Mouse (Mus musculus) forebrain, embryonic 10.5 days (tissue): ENCODE data around the gene Pskh1. TPM values are rescaled to one million over a fixed set of nuclear protein-coding genes. Genes with fewer than 3 reads are reported as not detected.

ENCODE experiments used
- DNase-seq: peaks from one replicate; pipeline ENCODE4 v3.0.0-alpha.2; 2017; ENCODE audit warnings: low spot score; ENCODE audit errors: extremely low spot score
- H3K27ac ChIP-seq: fragments of 300-500 bp; sonication (generic); 2 replicates; pipeline ENCODE4 v1.5.1; 2016; ENCODE audit warnings: mild to moderate bottlenecking
- H3K27me3 ChIP-seq: fragments of 300-500 bp; sonication (generic); 2 replicates; pipeline ENCODE4 v1.6.1; 2016; ENCODE audit warnings: mild to moderate bottlenecking; ENCODE audit not compliant: poor library complexity, severe bottlenecking
- H3K36me3 ChIP-seq: fragments of 300-500 bp; sonication (generic); replicated peaks from 2 replicates; pipeline ENCODE4 v1.6.1; 2016; ENCODE audit warnings: mild to moderate bottlenecking, moderate library complexity
- H3K4me1 ChIP-seq: fragments of 300-500 bp; sonication (generic); 2 replicates; pipeline ENCODE4 v1.6.1; 2016
- H3K4me3 ChIP-seq: fragments of 300-500 bp; sonication (generic); 2 replicates; pipeline ENCODE4 v1.5.1; 2016; ENCODE audit warnings: mild to moderate bottlenecking, moderate library complexity
- H3K9me3 ChIP-seq: fragments of 300-500 bp; sonication (generic); 2 replicates; pipeline ENCODE4 v1.6.1; 2016; ENCODE audit warnings: mild to moderate bottlenecking, moderate library complexity
- WGBS: fragments of 180-500 bp; shearing (Covaris S2); methylation state at CpG from one replicate; pipeline ENCODE4 v1.1.7; 2016; 5-methylcytosine and 5-hydroxymethylcytosine counted together
- polyA plus RNA-seq: library from polyadenylated mRNA; unstranded; fragments of >200 nt; fragmentation: Nextera tagmentation; extraction: Ambion mirVana; gene quantifications from 2 replicates; pipeline ENCODE4 v1.2.1, GENCODE M21; 2016

Pskh1 gene
- polyA plus RNA-seq, 1 experiment from 2014 or later, result 29.9 TPM

DNA sequence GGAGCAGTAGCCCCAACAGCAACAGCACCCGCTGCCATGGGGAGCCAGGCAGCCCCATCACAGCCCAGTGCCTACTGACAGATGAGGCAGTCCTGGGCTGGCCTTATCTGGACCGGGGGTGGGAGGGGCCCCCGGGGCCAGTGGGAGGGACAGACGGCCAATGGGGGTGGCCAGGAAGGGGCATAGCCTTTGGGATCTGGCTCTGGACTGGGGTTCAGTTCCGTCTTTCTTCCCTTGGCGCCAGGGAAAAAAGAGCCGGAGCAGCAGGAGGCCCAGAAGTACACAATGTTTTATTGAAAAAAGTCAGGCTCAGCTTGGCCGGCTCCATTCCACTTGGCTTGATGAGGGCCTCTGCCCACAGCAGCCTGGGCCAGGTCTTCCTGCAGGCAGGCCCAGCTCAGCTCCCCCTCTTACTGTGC lies 43.1 kb downstream of the Pskh1 start, which contains the start of gene Lcat:
TSS of gene Lcat (minus strand) at position 62 of the 419 bp plus-strand sequence.
- peaks cover 65% of the 10 kb centered on the region for H3K36me3 ChIP-seq
- no peaks in the 10 kb centered on the region for H3K27me3 ChIP-seq
- H3K4me1 ChIP-seq, result peaks cover 12% of the 10 kb centered on the region
- DNase-seq, result no peak
- H3K4me3 ChIP-seq, result no peak within 1 kb of the TSS
- peak within 1 kb of the TSS; percentile 0; the same call in 1 of the 2 replicates for H3K27ac ChIP-seq
- no peaks in the 10 kb centered on the region for H3K9me3 ChIP-seq
- 69% methylated on average over 8 of the region's 8 CpGs for WGBS

DNA sequence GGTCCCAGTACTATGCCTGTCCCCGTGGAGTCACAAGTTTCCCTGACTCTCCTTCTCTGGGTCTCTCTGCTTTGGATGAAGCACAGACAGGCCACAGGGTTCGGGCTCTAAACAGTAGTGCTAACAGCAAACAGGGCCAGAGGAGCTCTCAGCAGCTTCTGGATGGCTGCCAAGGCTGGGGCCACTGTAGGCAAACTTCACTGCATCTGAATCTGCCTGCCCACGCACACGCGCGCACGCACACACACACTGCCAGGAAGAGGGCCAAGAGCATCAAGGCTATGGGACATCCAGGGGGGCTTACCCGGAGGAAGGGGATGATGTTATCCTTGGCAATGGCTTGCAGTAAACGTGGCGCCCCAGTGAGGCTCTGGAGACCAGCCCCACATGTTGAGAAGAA lies 49.1 kb downstream of the Pskh1 start:
- H3K4me3 ChIP-seq, result no peak overlapping the region
- no peak overlapping the region for H3K27ac ChIP-seq
- peaks cover 78% of the 10 kb centered on the region for H3K36me3 ChIP-seq
- WGBS, result 91% methylated on average over 10 of the region's 10 CpGs
- H3K4me1 ChIP-seq, result peaks cover 14% of the 10 kb centered on the region
- DNase-seq, result no peak
- H3K27me3 ChIP-seq, result no peaks in the 10 kb centered on the region
- no peaks in the 10 kb centered on the region for H3K9me3 ChIP-seq

DNA sequence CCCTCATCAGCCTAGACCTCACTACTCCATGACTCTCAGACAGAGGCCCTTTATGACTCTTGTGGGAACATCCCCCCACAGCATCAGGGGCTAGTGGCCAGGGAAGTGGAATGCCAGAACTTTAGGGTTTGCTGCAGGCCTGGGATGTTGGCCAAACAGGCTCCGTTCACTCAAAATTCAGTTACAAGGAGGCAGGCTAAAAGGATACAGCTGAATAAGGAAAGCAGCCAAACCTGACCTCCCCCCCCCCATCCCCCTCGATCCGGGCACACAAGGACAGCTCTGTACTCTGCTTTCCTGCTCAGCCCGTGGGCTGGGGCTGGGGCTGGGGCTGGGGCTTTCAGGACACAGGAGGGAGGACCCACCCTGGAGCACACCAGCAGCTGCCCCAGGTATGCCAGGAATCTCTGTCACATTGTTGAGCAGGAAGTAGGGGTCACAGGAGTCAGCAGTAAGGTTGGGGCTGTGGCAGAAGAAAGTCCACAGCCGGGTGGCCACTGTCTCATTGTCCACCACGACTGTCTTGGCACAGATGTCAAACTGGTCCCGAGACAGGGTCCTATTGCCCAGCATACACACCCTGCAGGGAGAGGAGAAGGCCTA lies 50.9 kb downstream of the Pskh1 start:
- H3K27ac ChIP-seq, result 0 out of 2 replicates have a peak overlapping the region, but pooled peaks have one; percentile 13
- no peak for DNase-seq

DNA sequence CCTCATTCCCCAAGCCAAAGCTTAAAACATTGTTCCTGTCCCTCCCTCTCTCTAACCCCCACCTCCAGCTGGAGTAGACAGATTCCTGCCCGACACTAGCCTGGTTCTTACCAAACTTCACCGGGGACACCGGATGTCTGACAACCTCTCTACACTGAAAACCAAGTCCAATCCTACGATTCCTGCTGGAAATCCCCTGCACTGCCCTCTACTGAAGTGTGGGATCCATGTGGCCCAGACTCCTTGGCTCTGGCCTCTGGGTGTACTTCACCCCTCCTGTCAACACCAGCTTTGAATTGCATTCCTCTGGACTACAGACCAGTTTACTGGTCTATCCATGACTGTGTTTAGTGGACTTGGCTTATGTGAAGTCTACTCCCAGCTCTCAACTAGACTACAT lies 56.3 kb downstream of the Pskh1 start:
- no peak overlapping the region for H3K4me3 ChIP-seq
- DNase-seq, result no peak
- H3K36me3 ChIP-seq, result peaks cover 26% of the 10 kb centered on the region
- no peaks in the 10 kb centered on the region for H3K27me3 ChIP-seq
- peaks cover 6% of the 10 kb centered on the region for H3K4me1 ChIP-seq
- WGBS, result 91% methylated on average over 4 of the region's 4 CpGs
- H3K27ac ChIP-seq, result no peak overlapping the region
- H3K9me3 ChIP-seq, result no peaks in the 10 kb centered on the region

More for the DNA sequence above, 50.9 kb downstream of the Pskh1 start:
- H3K36me3 ChIP-seq, result peaks cover 69% of the 10 kb centered on the region
- H3K4me1 ChIP-seq, result peaks cover 14% of the 10 kb centered on the region
- no peaks in the 10 kb centered on the region for H3K27me3 ChIP-seq
- H3K4me3 ChIP-seq, result no peak overlapping the region
- WGBS, result 57% methylated on average over 7 of the region's 7 CpGs
- H3K9me3 ChIP-seq, result no peaks in the 10 kb centered on the region

DNA sequence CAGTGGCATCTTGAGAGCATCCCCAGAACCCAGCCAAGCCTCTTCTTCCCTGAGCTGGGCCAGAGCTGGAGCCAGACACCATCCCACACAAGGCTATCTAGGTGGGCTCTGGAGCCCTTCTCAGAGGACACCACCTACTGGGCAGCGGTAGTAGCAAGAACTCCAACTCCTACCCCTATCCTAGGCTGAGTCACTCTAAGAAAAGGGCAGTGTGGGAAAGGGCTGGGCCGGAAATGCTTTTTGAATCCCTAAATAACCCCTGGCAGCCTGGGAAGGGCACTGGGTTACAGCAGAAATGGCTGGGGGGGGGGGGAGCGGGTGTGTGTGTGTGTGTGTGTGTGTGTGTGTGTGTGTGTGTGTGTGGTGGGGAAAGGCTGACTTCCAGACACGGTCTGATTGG lies 57.6 kb downstream of the Pskh1 start:
- no peak overlapping the region for H3K4me3 ChIP-seq
- no peaks in the 10 kb centered on the region for H3K27me3 ChIP-seq
- H3K9me3 ChIP-seq, result no peaks in the 10 kb centered on the region
- WGBS, result 75% methylated on average over 3 of the region's 4 CpGs
- DNase-seq, result no peak
- peaks cover 26% of the 10 kb centered on the region for H3K36me3 ChIP-seq
- H3K4me1 ChIP-seq, result 0 out of 2 replicates have a peak, but pooled peaks cover 3% of the 10 kb centered on the region
- no peak overlapping the region for H3K27ac ChIP-seq

DNA sequence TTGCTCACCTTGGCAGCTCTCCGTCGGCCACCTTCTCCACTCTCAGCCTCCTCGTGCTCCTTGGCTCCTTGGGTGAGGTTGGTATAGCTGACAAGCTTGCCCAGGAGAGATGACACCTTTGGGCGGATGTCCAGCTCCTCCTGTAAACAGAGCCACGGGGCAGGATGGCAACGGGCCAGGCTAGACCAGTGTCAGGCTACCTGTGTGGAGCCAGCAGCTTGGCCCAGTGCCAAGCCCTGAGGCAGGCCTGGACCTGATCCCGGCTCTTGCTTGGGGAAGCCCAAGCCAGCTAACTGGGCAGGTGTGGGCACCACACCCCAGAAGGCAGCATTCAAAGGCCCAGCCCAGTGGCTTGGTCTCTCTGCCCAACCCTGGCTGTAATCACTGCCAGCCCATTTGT lies 59.1 kb downstream of the Pskh1 start:
- Histone ChIP-seq H3K4me1 (peaks cover 9% of the 10 kb centered on the region), H3K27ac (no peak overlapping the region), H3K9me3 (no peaks in the 10 kb centered on the region), H3K36me3 (peaks cover 17% of the 10 kb centered on the region), H3K27me3 (peaks cover 7% of the 10 kb centered on the region), H3K4me3 (no peak overlapping the region)
- DNase-seq, result no peak
- WGBS, result 92% methylated on average over 7 of the region's 7 CpGs

DNA sequence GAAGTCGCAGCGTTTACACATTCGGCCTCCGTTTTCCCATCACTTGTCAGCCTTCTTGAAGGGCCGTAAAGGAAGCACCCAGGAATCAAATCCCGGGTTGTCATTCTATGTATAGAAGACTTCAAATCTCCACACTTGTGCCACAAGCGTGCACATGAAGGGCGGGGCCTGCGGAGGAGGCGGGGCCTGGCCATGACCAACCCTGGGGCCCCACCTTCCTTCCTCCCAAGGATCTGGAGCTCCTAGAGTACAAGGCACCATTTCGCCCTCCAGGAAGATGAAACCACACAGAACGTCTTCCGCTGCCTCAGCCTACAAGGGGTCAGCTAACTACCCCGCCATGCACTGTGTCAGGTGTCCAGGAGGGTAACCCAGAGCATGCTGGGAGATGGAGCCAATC lies 60.9 kb downstream of the Pskh1 start:
- DNase-seq, result no peak
- H3K4me3 ChIP-seq, result no peak overlapping the region
- no peaks in the 10 kb centered on the region for H3K9me3 ChIP-seq
- H3K36me3 ChIP-seq, result peaks cover 10% of the 10 kb centered on the region
- H3K4me1 ChIP-seq, result peaks cover 26% of the 10 kb centered on the region
- peaks cover 24% of the 10 kb centered on the region for H3K27me3 ChIP-seq
- 79% methylated on average over 14 of the region's 14 CpGs for WGBS
- no peak overlapping the region for H3K27ac ChIP-seq

DNA sequence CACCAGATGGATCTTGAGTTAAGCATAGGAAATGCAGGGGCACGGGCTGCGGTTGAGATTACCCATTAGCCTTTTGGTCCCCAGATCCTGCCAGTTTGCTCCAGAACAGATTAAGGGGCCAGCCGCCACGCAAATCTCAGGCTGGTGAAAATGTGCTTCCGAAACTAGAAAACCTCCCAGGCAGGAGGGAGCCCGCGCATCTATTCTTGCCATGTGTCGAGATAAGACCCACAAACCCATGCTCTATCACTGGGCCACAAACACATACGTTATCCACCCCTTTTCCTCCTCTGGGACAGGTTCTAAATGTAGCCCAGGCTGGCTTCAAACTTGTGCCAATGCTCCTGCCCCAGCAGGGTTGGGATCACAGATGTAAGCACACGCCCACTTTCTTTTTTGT lies 61.3 kb downstream of the Pskh1 start:
- Histone ChIP-seq H3K4me3 (no peak overlapping the region), H3K27me3 (peaks cover 29% of the 10 kb centered on the region), H3K36me3 (peaks cover 10% of the 10 kb centered on the region), H3K9me3 (no peaks in the 10 kb centered on the region), H3K4me1 (peaks cover 31% of the 10 kb centered on the region), H3K27ac (no peak overlapping the region)
- 89% methylated on average over 10 of the region's 10 CpGs for WGBS
- DNase-seq, result no peak

DNA sequence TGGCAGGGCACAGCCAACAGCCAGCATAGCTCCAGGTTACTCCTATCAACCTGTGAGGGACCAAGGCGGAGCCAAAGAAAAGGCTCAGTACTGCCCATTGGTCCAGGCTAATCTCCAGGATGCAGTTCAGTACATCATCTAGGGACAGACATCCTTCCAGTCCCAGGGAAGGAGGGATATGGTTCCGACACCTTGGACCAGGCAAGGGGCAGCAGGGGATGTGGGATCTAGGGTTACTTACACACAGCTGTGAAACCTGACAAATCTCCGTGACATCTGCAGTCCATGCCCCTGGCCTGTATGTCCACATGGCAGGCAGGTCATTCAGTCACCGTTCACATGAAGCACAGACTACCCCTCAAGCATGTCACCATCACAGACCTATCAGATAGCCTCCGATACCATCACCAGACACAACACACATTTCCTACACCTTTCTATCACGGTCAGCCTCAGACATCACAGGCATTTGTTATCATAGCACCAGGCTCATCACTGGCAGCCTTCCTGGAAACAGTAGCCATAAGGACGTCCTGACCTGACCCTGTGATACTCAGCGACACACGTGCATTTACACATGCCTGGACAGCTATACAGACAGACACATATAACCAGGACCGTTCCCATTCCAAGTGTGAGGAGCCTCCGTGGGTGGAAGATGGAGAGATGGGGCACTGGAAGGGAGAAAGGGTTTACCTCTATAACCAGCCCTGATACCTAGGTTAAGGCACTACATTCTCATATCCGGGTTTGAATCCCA lies 64.4 kb downstream of the Pskh1 start:
- Histone ChIP-seq H3K27me3 (peaks cover 50% of the 10 kb centered on the region), H3K4me1 (peaks cover 39% of the 10 kb centered on the region), H3K36me3 (peaks cover 2% of the 10 kb centered on the region; the same call in 1 of the 2 replicates), H3K4me3 (peak overlapping the region; percentile 70), H3K27ac (0 out of 2 replicates have a peak overlapping the region, but pooled peaks have one; percentile 84), H3K9me3 (no peaks in the 10 kb centered on the region)
- no peak for DNase-seq
- 75% methylated on average over 12 of the region's 12 CpGs for WGBS

DNA sequence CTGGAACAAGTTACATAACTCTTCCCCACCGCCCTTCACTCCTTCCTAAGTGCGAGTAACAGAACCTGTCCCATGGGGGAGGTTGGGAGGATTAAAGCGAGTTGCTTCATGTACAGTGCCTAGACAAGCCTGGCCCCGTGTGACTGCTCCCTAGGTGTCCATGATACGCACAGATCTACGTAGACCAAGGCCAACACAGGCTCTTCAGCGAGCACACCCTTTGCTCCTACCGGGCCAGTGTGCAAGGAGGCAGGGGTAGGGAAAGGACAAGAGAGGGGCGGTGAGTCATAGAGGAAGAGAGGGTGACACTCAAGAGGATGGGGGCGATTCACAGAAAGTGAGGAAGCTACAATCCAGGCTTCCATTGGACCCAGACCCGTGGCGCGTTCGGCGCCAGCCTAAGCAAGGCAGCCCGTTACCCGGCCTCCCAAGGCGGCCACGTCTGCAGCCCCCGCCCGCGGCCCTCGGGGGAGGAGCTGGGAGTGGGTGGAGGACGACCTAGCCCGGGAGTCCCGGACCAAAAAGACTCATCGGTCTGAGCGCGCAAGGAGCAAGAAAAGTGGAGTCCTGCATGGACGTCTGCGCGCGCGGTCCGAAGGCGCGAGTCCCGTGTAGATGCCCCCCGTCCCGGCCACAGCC lies 65.1 kb downstream of the Pskh1 start:
- Histone ChIP-seq H3K9me3 (no peaks in the 10 kb centered on the region), H3K27ac (peak overlapping the region; percentile 84), H3K4me3 (peak overlapping the region; percentile 70), H3K4me1 (peaks cover 39% of the 10 kb centered on the region), H3K27me3 (peaks cover 50% of the 10 kb centered on the region), H3K36me3 (no peaks in the 10 kb centered on the region)
- 4% methylated on average over 40 of the region's 40 CpGs for WGBS
- peak; percentile 32 for DNase-seq

DNA sequence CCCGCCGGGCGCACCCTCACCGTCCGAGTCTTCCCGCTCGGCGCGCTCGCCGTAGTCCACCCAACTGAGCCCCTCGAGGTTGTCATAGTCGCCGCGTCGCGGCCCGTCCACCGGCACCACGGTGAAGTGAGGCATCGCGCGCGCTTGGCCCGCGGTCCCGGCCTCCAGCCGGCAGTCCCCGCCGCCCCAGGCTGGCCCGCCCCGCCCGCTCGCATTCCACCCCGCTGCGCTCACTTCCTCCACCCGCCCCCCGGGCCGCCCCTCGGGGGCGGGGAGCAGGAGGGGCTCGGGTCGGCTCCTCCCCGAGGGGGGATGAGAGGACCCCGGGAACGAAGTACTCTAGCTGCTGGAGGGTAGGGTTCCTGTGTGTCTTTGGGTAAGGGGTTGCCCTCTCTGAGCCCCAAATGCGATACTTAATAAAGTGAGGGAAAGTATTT lies 65.7 kb downstream of the Pskh1 start, which contains the start of gene Slc12a4:
TSS of gene Slc12a4 (minus strand) at position 193 of the 437 bp plus-strand sequence.
- H3K27ac ChIP-seq, result peak within 1 kb of the TSS; percentile 84
- H3K4me1 ChIP-seq, result peaks cover 39% of the 10 kb centered on the region
- peak within 1 kb of the TSS; percentile 70 for H3K4me3 ChIP-seq
- peak; percentile 68 for DNase-seq
- H3K9me3 ChIP-seq, result no peaks in the 10 kb centered on the region
- H3K36me3 ChIP-seq, result no peaks in the 10 kb centered on the region
- peaks cover 50% of the 10 kb centered on the region for H3K27me3 ChIP-seq
- under 1% methylated on average over 47 of the region's 47 CpGs for WGBS

DNA sequence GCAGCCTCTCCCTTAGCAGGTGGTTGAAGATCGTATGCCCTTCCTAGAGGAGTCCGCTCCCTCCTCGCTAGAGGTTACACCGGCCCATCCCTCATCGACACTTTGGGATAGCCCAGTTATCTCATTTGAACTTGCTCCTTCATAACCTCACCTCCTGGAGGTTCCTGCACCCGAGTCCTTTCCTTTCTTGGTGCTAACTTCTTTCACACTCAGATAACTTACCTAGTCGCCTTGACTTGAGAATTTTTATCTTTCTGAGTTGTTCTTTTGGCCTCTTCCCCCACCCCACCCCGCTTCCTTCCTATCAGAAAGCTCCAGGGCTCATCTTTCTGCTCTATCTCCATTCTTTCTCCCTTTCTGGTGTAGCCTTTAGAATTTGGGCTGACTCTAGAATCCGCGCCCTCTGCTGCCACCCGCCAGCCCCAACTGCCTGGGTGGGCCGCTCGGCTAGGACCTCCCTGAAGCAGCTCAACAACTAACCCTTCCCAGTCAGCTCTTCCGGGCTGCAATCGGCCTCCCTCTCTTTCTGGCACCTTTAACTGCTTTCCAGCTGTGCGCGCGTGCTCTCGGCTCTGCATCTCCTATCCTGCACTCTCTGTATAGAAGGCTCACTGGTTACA lies 66.6 kb downstream of the Pskh1 start:
- H3K4me3 ChIP-seq, result peak overlapping the region; percentile 70
- peak overlapping the region; percentile 48; the same call in 1 of the 2 replicates for H3K27ac ChIP-seq
- H3K27me3 ChIP-seq, result peaks cover 50% of the 10 kb centered on the region
- DNase-seq, result peak; percentile 60
- 8% methylated on average over 19 of the region's 19 CpGs for WGBS
- H3K36me3 ChIP-seq, result no peaks in the 10 kb centered on the region
- peaks cover 36% of the 10 kb centered on the region for H3K4me1 ChIP-seq
- H3K9me3 ChIP-seq, result no peaks in the 10 kb centered on the region
